Mouse (Mus musculus) stomach, postnatal 0 days (tissue): Measurements from ENCODE around the gene Mical1.

Experiments
- CTCF ChIP-seq: IDR thresholded peaks from 2 replicates; pipeline ENCODE4 v1.5.1; 2016; ENCODE audit warnings: antibody characterized with exemption, low read depth, mild to moderate bottlenecking, moderate library complexity
- EP300 ChIP-seq: optimal IDR thresholded peaks from 2 replicates; pipeline ENCODE3; 2016; ENCODE audit warnings: antibody characterized with exemption

- no peak for TF ChIP-seq CTCF
- no peak for TF ChIP-seq EP300
These were observed 49.7 kb upstream of the Mical1 start for GRCm38 (mm10) chr10:41426368-41426767.
